Mouse (Mus musculus) intestine, embryonic 16.5 days (tissue): ENCODE results near the gene Cyp2e1. TPM values are rescaled to one million over a fixed set of nuclear protein-coding genes. Genes with fewer than 3 reads are reported as not detected.

ENCODE experiments used
- polyA plus RNA-seq: library from polyadenylated mRNA; unstranded; fragments of >200 nt; fragmentation: Nextera tagmentation; extraction: Ambion mirVana; gene quantifications from 2 replicates; pipeline ENCODE4 v1.2.1, GENCODE M21; 2015

The Cyp2e1 gene
- polyA plus RNA-seq, 1 experiment from 2014 or later, result not detected

Other genes starting within 250 kb of the Cyp2e1 start
- not detected in 2 replicates for gene Olfr538, start 195.9 kb upstream of the Cyp2e1 start, polyA plus RNA-seq
- not detected in 2 replicates for gene Olfr46, start 162.5 kb upstream of the Cyp2e1 start, polyA plus RNA-seq
- gene Olfr61, start 134.8 kb upstream of the Cyp2e1 start, polyA plus RNA-seq, result not detected in 2 replicates
- gene Olfr53, start 117.3 kb upstream of the Cyp2e1 start, polyA plus RNA-seq, result not detected in 2 replicates
- gene Olfr539, start 103.8 kb upstream of the Cyp2e1 start, polyA plus RNA-seq, result not detected in 2 replicates
- not detected in 2 replicates for gene Olfr45, start 81.8 kb upstream of the Cyp2e1 start, polyA plus RNA-seq
- not detected in 2 replicates for gene Olfr541, start 66.5 kb upstream of the Cyp2e1 start, polyA plus RNA-seq
- 0.18 and 0.38 TPM in 2 replicates for gene Syce1, start 24.1 kb downstream of the Cyp2e1 start, polyA plus RNA-seq
- gene Zfp941, start 58.4 kb downstream of the Cyp2e1 start, polyA plus RNA-seq, result 0.95 and 1.1 TPM in 2 replicates
- gene Urah, start 71.3 kb downstream of the Cyp2e1 start, polyA plus RNA-seq, result 6.1 and 7.5 TPM in 2 replicates
- gene Scgb1c1, start 81.8 kb downstream of the Cyp2e1 start, polyA plus RNA-seq, result not detected in 2 replicates
- gene Odf3, start 84.1 kb downstream of the Cyp2e1 start, polyA plus RNA-seq, result not detected in 2 replicates
- not detected in 2 replicates for gene Gm45785, start 92.6 kb downstream of the Cyp2e1 start, polyA plus RNA-seq
- 68.3 and 70.1 TPM in 2 replicates for gene Ric8a, start 93.2 kb downstream of the Cyp2e1 start, polyA plus RNA-seq
- 33.1 and 35.1 TPM in 2 replicates for gene Bet1l, start 93.8 kb downstream of the Cyp2e1 start, polyA plus RNA-seq
- 182 and 197 TPM in 2 replicates for gene Psmd13, start 118.2 kb downstream of the Cyp2e1 start, polyA plus RNA-seq
- gene Sirt3, start 118.6 kb downstream of the Cyp2e1 start, polyA plus RNA-seq, result 38.6 and 39.2 TPM in 2 replicates
- gene Cox8b, start 136.7 kb downstream of the Cyp2e1 start, polyA plus RNA-seq, result 0.45 and 0.62 TPM in 2 replicates
- 71.1 and 80.5 TPM in 2 replicates for gene Nlrp6, start 157.2 kb downstream of the Cyp2e1 start, polyA plus RNA-seq
- gene Pgghg, start 177.7 kb downstream of the Cyp2e1 start, polyA plus RNA-seq, result 23.4 and 23.6 TPM in 2 replicates
- 2.0 and 2.4 TPM in 2 replicates for gene Ifitm5, start 186.6 kb downstream of the Cyp2e1 start, polyA plus RNA-seq
- gene Gm45717, start 192.2 kb downstream of the Cyp2e1 start, polyA plus RNA-seq, result 1.0 TPM in 1 of 2 replicates, not detected in the other
- 1,203 and 1,252 TPM in 2 replicates for gene Ifitm2, start 192.2 kb downstream of the Cyp2e1 start, polyA plus RNA-seq
- gene Ifitm1, start 203.5 kb downstream of the Cyp2e1 start, polyA plus RNA-seq, result 117 and 123 TPM in 2 replicates
- gene Ifitm3, start 247.0 kb downstream of the Cyp2e1 start, polyA plus RNA-seq, result 255 and 269 TPM in 2 replicates